Mouse (Mus musculus) embryo, embryonic 10.5 days (tissue): ENCODE data around the gene Cd84.
A peak's percentile ranks its signal among the peaks of the same experiment; 100 is the strongest.
"Not testable (repeated sequence)": the region's sequence is repeated elsewhere in the genome, so short reads cannot be mapped to it uniquely, and the experiment has no call there.

ENCODE experiments used
- DNase-seq: peaks from one replicate; pipeline ENCODE4 v3.0.0-alpha.2; 2015; ENCODE audit warnings: low spot score

The Cd84 gene

GRCm38 (mm10) chr1:171839488-171839887, at the start of gene Cd84:
Cd84 (plus strand) TSS chr1:171839697.
- DNase-seq: no peak

GRCm38 (mm10) chr1:171791491-171791890, 48.0 kb upstream of the Cd84 start:
- DNase-seq: no peak

GRCm38 (mm10) chr1:171796185-171796584, 43.3 kb upstream of the Cd84 start:
- DNase-seq: no peak

- no peak for DNase-seq
Observed at GRCm38 (mm10) chr1:171797840-171798239, 41.7 kb upstream of the Cd84 start.

- no peak for DNase-seq
Observed at GRCm38 (mm10) chr1:171799648-171800047, 39.8 kb upstream of the Cd84 start.

GRCm38 (mm10) chr1:171811048-171811447, 28.4 kb upstream of the Cd84 start:
- DNase-seq: not testable (repeated sequence)

GRCm38 (mm10) chr1:171815545-171816439, 23.7 kb upstream of the Cd84 start:
- DNase-seq: peak; percentile 86

GRCm38 (mm10) chr1:171816991-171817390, 22.5 kb upstream of the Cd84 start:
- DNase-seq: no peak

DNA sequence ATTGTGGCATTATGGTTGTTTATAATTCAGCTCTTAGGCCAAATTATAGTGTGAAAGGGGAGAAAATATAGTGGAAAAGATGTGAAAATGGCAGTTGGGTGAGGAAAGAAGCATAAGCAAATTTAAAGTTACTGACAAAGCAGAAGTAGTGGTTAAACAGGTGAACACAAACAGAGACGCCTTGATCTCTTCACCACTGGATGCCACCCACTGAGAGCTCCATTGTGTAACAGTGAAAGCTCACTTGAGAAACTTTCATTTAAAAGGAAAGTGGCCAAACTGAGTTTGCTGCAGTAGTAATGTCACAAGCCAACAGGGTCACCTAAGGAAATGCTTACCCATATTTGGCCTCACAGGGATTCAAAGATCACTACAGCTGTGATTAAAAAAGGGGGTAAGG, 18.2 kb upstream of the Cd84 start:
- no peak for DNase-seq

DNA sequence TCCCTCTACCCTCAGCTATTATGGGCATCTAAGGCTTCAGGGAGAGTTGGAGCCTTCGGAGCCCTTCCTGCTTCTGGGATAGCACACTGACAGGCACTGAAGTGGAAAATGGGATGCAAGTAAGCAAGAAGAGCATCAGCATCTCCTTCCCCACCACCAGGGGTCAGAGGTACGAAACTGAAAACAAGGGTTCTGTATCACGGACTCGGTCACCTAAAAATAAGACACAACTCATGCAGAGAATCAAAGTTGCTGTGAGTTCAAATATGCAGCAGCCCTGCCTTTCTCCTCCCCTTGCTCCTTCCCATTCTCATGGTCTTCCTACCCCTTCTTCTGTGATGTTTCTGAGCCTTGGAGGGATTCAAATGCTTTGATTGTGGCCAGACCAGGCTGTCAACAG, 14.0 kb upstream of the Cd84 start:
- DNase-seq: peak; percentile 13

- DNase-seq: peak; percentile 65
Observed at GRCm38 (mm10) chr1:171826164-171826563, 13.3 kb upstream of the Cd84 start.

GRCm38 (mm10) chr1:171827674-171828073, 11.8 kb upstream of the Cd84 start:
- DNase-seq: peak; percentile 19

- DNase-seq: no peak
Observed at GRCm38 (mm10) chr1:171840450-171841023, 1.0 kb downstream of the Cd84 start.

- DNase-seq: no peak
Observed at GRCm38 (mm10) chr1:171845035-171845754, 5.7 kb downstream of the Cd84 start.

- no peak for DNase-seq
Observed at GRCm38 (mm10) chr1:171848201-171848600, 8.7 kb downstream of the Cd84 start.

- no peak for DNase-seq
Observed at GRCm38 (mm10) chr1:171848757-171849156, 9.3 kb downstream of the Cd84 start.

DNA sequence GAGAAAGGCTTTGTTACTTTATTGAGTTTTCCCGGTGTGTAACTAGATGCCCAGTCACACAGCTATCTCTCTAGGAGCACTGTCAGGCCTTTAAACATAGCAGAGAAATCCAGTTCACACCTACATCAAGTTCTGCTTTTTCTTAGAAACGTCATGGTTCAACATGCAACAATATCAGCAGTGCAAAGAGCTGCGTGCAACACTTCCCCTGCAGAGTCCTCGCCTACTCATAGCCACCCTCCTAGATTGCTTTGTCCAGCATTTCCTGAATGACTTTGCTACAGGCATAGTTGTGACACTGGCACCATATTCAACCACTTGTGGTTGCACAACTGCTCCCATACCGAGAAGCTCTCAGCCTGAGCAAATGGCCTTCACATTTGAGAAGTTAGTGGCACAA, 10.0 kb downstream of the Cd84 start:
- no peak for DNase-seq

DNA sequence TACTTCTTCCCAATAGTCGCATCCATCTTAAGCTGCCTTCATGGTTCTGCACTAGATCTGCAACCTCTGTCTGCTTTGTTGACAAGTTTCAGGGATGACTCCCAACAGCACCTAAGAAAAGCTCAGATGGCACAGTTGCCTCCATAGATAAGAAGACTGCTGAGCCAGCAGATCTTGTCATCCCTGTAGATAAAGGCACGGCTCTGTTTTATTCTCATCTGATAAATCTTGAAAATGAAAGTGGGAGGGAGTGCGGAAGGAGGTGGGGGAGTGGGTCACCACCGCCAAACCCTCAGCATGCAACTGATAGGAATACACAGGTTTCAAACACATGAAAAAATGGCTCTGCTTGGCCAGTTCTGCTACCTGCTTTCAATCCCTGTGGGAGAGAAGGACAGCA, 26.0 kb downstream of the Cd84 start:
- DNase-seq: no peak

DNA sequence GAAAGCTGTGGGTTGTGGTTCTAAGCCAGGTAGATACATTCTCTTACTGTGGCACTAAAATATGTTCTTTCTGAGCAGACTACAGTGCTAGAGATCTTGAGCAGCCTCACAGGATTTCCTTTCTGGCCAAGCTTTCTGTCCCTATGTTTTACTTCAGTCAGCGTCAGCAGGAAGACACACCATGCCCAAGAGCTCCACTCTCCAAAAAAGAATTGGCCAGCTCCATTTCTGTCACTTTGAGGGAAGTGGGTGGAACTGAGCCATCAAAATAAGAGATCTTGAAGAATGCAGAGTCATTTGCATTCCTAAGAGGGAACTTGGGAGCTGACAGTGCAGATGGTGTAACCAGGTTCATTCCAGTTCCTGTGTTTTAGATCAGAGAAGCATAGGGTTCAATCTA, 47.5 kb downstream of the Cd84 start:
- DNase-seq: no peak

GRCm38 (mm10) chr1:171895364-171895763, 55.9 kb downstream of the Cd84 start, which contains the start of gene Gm10521:
Gm10521 (plus strand) TSS chr1:171895664.
- DNase-seq: not testable (repeated sequence)

GRCm38 (mm10) chr1:171904011-171904410, 64.5 kb downstream of the Cd84 start:
- DNase-seq: no peak

DNA sequence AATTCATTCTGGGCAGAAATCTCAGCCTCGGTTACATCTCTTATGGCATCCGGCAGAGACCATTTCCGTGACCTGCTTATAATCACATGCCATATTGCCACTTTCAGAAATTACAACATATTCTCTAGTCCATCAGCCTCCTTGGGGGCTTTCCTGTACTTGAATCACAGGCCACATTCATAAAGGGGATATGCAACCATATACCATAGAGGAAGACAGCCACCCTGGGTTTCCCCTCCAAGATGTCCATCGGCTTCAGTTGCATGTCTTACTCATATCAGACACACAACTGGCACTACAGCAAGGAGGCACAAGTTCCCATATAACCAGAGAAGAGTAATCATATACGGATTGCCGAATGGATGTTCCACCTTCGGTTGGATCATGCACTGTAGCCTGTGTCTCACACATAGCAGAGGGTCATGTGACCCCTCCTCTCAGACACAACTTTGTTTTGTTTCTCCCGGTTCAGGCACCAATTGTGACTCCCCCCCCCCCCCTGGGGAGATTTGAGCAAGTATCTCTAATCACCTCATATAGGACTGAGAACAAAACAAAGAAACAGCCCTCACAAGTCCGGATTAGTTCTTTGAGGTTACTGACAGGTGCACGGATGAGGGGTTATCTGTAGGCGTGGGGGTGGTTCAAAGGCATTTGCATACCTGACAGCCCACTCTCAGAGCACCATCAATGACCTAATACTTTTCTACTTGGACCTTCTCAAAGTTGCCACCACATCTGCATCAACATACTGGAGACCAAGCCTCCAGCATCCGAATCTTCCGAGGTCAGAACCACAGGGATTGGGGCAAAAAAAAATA, 76.4 kb downstream of the Cd84 start:
- DNase-seq: no peak
